ENCODE assay signal across 24 mouse cellular contexts in the genomic region with DNA sequence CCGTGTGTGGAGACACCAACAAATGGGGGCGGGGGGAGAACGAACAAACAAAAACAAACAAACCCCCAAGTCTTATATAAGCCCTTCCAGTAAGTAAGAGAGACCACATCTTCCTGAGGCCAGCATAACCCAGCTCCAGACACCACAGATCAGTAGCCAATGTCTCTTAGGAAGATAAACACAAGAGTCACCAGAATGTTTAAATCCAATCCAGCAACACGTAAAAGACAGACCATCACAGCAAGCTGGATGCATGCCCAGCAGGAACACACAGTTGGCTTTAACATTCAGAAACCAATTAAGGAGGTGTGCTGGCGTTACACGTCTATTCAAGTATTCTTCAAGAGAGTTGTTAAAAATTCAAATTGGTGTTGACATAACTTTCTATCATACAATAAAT. TPM values are rescaled to one million over a fixed set of nuclear protein-coding genes. Genes with fewer than 3 reads are reported as not detected.
DNase-seq lines count a peak whose midpoint lies in the region; ATAC-seq and TF ChIP-seq lines count a peak whose summit lies in the region.
"Had no signal": no experiment of that assay in that cellular context is flagged by ENCODE, and none has a peak within 500 bp of the region (broad histone marks: within the 10 kb centered on the region; RNA-seq: fewer than 3 reads in every experiment).

No protein-coding gene starts in this region.

- no peak overlapping the region for H3K4me3 ChIP-seq in lung, embryonic 15.5 days
- H3K4me3 ChIP-seq: embryonic facial prominence, embryonic 13.5 days; erythroblast, embryonic 14.5 days; forebrain, embryonic 13.5 days; gastrocnemius, adult 2 months; kidney, embryonic 15.5 days; stomach, embryonic 15.5 days had no signal

- H3K27ac ChIP-seq in lung, embryonic 15.5 days: peak overlapping the region; percentile 38
- H3K27ac ChIP-seq: embryonic facial prominence, embryonic 13.5 days; forebrain, embryonic 13.5 days; gastrocnemius, adult 2 months; kidney, embryonic 15.5 days; liver, embryonic 14.5 days; stomach, embryonic 15.5 days had no signal

- no peaks in the 10 kb centered on the region for H3K36me3 ChIP-seq in lung, embryonic 15.5 days
- H3K36me3 ChIP-seq: embryonic facial prominence, embryonic 13.5 days; kidney, embryonic 15.5 days; stomach, embryonic 15.5 days had no signal

- WGBS in lung, embryonic 15.5 days: 36% methylated on average over 6 of the region's 6 CpGs

- H3K4me2 ChIP-seq in lung, embryonic 15.5 days: peak overlapping the region; percentile 7; the same call in 1 of the 2 replicates
- H3K4me2 ChIP-seq: embryonic facial prominence, embryonic 13.5 days; forebrain, embryonic 13.5 days; kidney, embryonic 15.5 days; stomach, embryonic 15.5 days had no signal

- peak; percentile 67 for DNase-seq in heart, adult 11 months
- no peak for DNase-seq in heart, postnatal 4 days
- no peak for DNase-seq in lung, postnatal 14 days
- peak; percentile 79 for DNase-seq in MN1 (ENCODE audit: low spot score)
- DNase-seq in brain, embryonic 14.5 days (ENCODE audit: low read depth): peak; percentile 75
- DNase-seq: adrenal gland, adult 8-10 months; B cell, adult 2 months; cerebellum, adult 9-10 months; embryo, embryonic 11 days; gastrocnemius, adult 2 months; kidney, adult 18-20 months; kidney, postnatal 25 days; liver; midbrain, embryonic 14.5 days; right cerebral cortex, postnatal 14 days had no signal

- no peaks in the 10 kb centered on the region for H3K9me3 ChIP-seq in lung, embryonic 15.5 days
- H3K9me3 ChIP-seq: embryonic facial prominence, embryonic 13.5 days; forebrain, embryonic 13.5 days; kidney, embryonic 15.5 days; stomach, embryonic 15.5 days had no signal

- TF ChIP-seq POLR2A in brain, embryonic 14.5 days (IDR thresholded peaks at IDR 0.05; ENCODE audit: borderline replicate concordance, extremely low read depth, insufficient read depth, insufficient read length, poor library complexity, severe bottlenecking): no peak

- peaks cover 24% of the 10 kb centered on the region for H3K4me1 ChIP-seq in lung, embryonic 15.5 days
- H3K4me1 ChIP-seq: kidney, embryonic 15.5 days; stomach, embryonic 15.5 days had no signal

- no peak for TF ChIP-seq CTCF in brain, embryonic 14.5 days (IDR thresholded peaks at IDR 0.05; ENCODE audit: borderline replicate concordance, extremely low read depth, insufficient read depth, insufficient read length)

- no peaks in the 10 kb centered on the region for H3K27me3 ChIP-seq in lung, embryonic 15.5 days
- H3K27me3 ChIP-seq: CH12.LX; embryonic facial prominence, embryonic 13.5 days; forebrain, embryonic 13.5 days; kidney, embryonic 15.5 days; stomach, embryonic 15.5 days had no signal

- ATAC-seq in lung, embryonic 15.5 days (ENCODE audit: borderline replicate concordance, extremely low read depth, low FRiP score, low TSS enrichment): peak; percentile 61; the same call in 1 of the 2 replicates
- ATAC-seq: forebrain, embryonic 13.5 days; hindbrain, embryonic 16.5 days had no signal

- H3K9ac ChIP-seq in lung, embryonic 15.5 days: no peak overlapping the region
- H3K9ac ChIP-seq: embryonic facial prominence, embryonic 13.5 days; forebrain, embryonic 13.5 days; kidney, embryonic 15.5 days; liver, embryonic 14.5 days; stomach, embryonic 15.5 days had no signal

RNA-seq across cellular contexts. Expression of gene Adarb1, which starts 50.1 kb away (rescaled TPM):
- 10 to 100 TPM; 20.9 to 23.3 TPM for total RNA-seq in heart, postnatal 4 days (2021)
- polyA plus RNA-seq in lung, embryonic 15.5 days (2015; fragmentation: Nextera tagmentation; extraction: Ambion mirVana): 37.7 and 41.0 TPM in 2 replicates
- 18.0 and 22.4 TPM in 2 replicates for polyA plus RNA-seq in brain, embryonic 14.5 days (2012; rRNA removed)
- polyA plus RNA-seq: erythroblast, embryonic 14.5 days had no signal

Comparison
In these comparisons a context has a peak if more than half of its experiments do, and no peak if none do; other contexts are left out.
1. DNase-seq: peak in heart, adult 11 months (single experiment), MN1 (single experiment) and brain, embryonic 14.5 days (single experiment); none in heart, postnatal 4 days (single experiment) and lung, postnatal 14 days (single experiment).